Mouse (Mus musculus) MEL (cell line): ENCODE measurements around the gene Herc2. TPM values are rescaled to one million over a fixed set of nuclear protein-coding genes. Genes with fewer than 3 reads are reported as not detected.

Experiments
- DNase-seq: peaks from one replicate; pipeline ENCODE4 v3.0.0; 2011; ENCODE audit warnings: low read depth, low spot score
- H3K27ac ChIP-seq: 2 replicates; pipeline ENCODE4 v1.5.1; 2012; ENCODE audit warnings: low read depth, mild to moderate bottlenecking, control low read depth, low read length, moderate library complexity; ENCODE audit not compliant: control insufficient read depth
- H3K27me3 ChIP-seq, 2 experiments: fragments of 150-350 bp in 1 of 2; sonication (generic) in 1 of 2; 2 replicates each; pipeline ENCODE4 v1.6.1; 2012; ENCODE audit warnings: low read length in 2 of 2, mild to moderate bottlenecking in 2 of 2, improper control_type of control experiment in 1 of 2, moderate library complexity in 1 of 2; ENCODE audit not compliant: insufficient read depth in 2 of 2, control insufficient read depth in 1 of 2
- H3K36me3 ChIP-seq, 2 experiments: 2 replicates each; pipeline ENCODE4 v1.6.1; 2012 to 2014; ENCODE audit warnings: low read length in 2 of 2, improper control_type of control experiment in 1 of 2, inconsistent platforms in 1 of 2, mild to moderate bottlenecking in 1 of 2; ENCODE audit not compliant: insufficient read depth in 2 of 2, control insufficient read depth in 1 of 2
- H3K4me1 ChIP-seq, 2 experiments: fragments of 150-350 bp in 1 of 2; sonication (generic) in 1 of 2; 2 replicates each; pipeline ENCODE4 v1.6.1; 2012; ENCODE audit warnings: low read length in 2 of 2, improper control_type of control experiment in 1 of 2, mild to moderate bottlenecking in 1 of 2; ENCODE audit not compliant: insufficient read depth in 2 of 2, control insufficient read depth in 1 of 2
- H3K4me3 ChIP-seq, 2 experiments: fragments of 150-350 bp in 1 of 2; sonication (generic) in 1 of 2; 2 replicates each; pipeline ENCODE4 v1.5.1; 2012; ENCODE audit warnings: low read depth in 2 of 2, low read length in 2 of 2, mild to moderate bottlenecking in 2 of 2, moderate library complexity in 2 of 2, control low read depth in 1 of 2, improper control_type of control experiment in 1 of 2; ENCODE audit not compliant: control insufficient read depth in 1 of 2, insufficient read depth in 1 of 2
- H3K79me2 ChIP-seq: 2 replicates; pipeline ENCODE4 v1.6.1; 2012; ENCODE audit warnings: mild to moderate bottlenecking, low read length, moderate library complexity; ENCODE audit not compliant: control insufficient read depth, poor library complexity, insufficient read depth
- H3K9ac ChIP-seq: 2 replicates; pipeline ENCODE4 v1.6.1; 2012; ENCODE audit warnings: low read depth, mild to moderate bottlenecking, control low read depth, low read length, moderate library complexity; ENCODE audit not compliant: control insufficient read depth, poor library complexity, severe bottlenecking
- H3K9me3 ChIP-seq: fragments of 150-350 bp; sonication (generic); replicated peaks from 2 replicates; pipeline ENCODE4 v1.6.1; 2012; ENCODE audit warnings: mild to moderate bottlenecking, low read length, improper control_type of control experiment, moderate library complexity; ENCODE audit not compliant: insufficient read depth
- BHLHE40 ChIP-seq: IDR thresholded peaks from 2 replicates; pipeline ENCODE4 v1.6.1; 2012; ENCODE audit warnings: low read depth, mild to moderate bottlenecking, inconsistent platforms, low read length, improper control_type of control experiment, borderline replicate concordance
- CHD1 ChIP-seq: IDR thresholded peaks from 2 replicates; pipeline ENCODE4 v1.6.1; 2012; ENCODE audit warnings: low read depth, mild to moderate bottlenecking, inconsistent platforms, low read length, improper control_type of control experiment
- CHD2 ChIP-seq: IDR thresholded peaks from 2 replicates; pipeline ENCODE4 v1.6.1; 2011; ENCODE audit warnings: low read length, improper control_type of control experiment
- E2F4 ChIP-seq: IDR thresholded peaks from 2 replicates; pipeline ENCODE4 v1.6.1; 2011; ENCODE audit warnings: low read depth, low read length, improper control_type of control experiment, borderline replicate concordance
- ELF1 ChIP-seq: IDR thresholded peaks from 2 replicates; pipeline ENCODE4 v1.6.1; 2014; ENCODE audit warnings: low read depth, mild to moderate bottlenecking, inconsistent platforms, low read length, improper control_type of control experiment, moderate library complexity
- EP300 ChIP-seq, 2 experiments: IDR thresholded peaks; 2 replicates each; pipeline ENCODE4 v1.6.1; 2011; ENCODE audit warnings: improper control_type of control experiment in 2 of 2, low read length in 2 of 2, low read depth in 1 of 2, mild to moderate bottlenecking in 1 of 2
- GATA1 ChIP-seq: IDR thresholded peaks from 2 replicates; pipeline ENCODE4 v1.6.1; 2011; ENCODE audit warnings: low read depth, low read length, improper control_type of control experiment
- MAFK ChIP-seq: IDR thresholded peaks from 2 replicates; pipeline ENCODE4 v1.6.1; 2011; ENCODE audit warnings: low read depth, mild to moderate bottlenecking, low read length, improper control_type of control experiment, borderline replicate concordance
- MAX ChIP-seq: IDR thresholded peaks from 2 replicates; pipeline ENCODE4 v1.6.1; 2011; ENCODE audit warnings: low read length, improper control_type of control experiment
- MAZ ChIP-seq: IDR thresholded peaks from 2 replicates; pipeline ENCODE4 v1.6.1; 2012; ENCODE audit warnings: low read depth, mild to moderate bottlenecking, inconsistent platforms, low read length, improper control_type of control experiment
- MXI1 ChIP-seq: IDR thresholded peaks from 2 replicates; pipeline ENCODE4 v1.6.1; 2011; ENCODE audit warnings: mild to moderate bottlenecking, low read depth, low read length, improper control_type of control experiment
- MYC ChIP-seq: IDR thresholded peaks from 2 replicates; pipeline ENCODE4 v1.6.1; 2011; ENCODE audit warnings: low read depth, mild to moderate bottlenecking, low read length, improper control_type of control experiment, moderate library complexity
- NELFE ChIP-seq: IDR thresholded peaks from 2 replicates; pipeline ENCODE4 v1.6.1; 2011; ENCODE audit warnings: low read depth, low read length, improper control_type of control experiment
- NRF1 ChIP-seq: IDR thresholded peaks from 2 replicates; pipeline ENCODE4 v1.6.1; 2014; ENCODE audit warnings: low read depth, mild to moderate bottlenecking, inconsistent platforms, low read length, improper control_type of control experiment, moderate library complexity; ENCODE audit not compliant: poor library complexity, insufficient read depth, severe bottlenecking
- POLR2A ChIP-seq, 2 experiments: IDR thresholded peaks; 2 replicates each; pipeline ENCODE4 v1.6.1; 2011 to 2012; ENCODE audit warnings: low read length in 2 of 2, mild to moderate bottlenecking in 2 of 2, control low read depth in 1 of 2, improper control_type of control experiment in 1 of 2, low read depth in 1 of 2, moderate library complexity in 1 of 2; ENCODE audit not compliant: control insufficient read depth in 1 of 2, insufficient read depth in 1 of 2, poor library complexity in 1 of 2
- POLR2AphosphoS5 ChIP-seq: IDR thresholded peaks from 2 replicates; pipeline ENCODE4 v1.6.1; 2012; ENCODE audit warnings: low read depth, borderline replicate concordance, mild to moderate bottlenecking, inconsistent platforms, low read length, moderate library complexity, mixed read lengths
- SIN3A ChIP-seq: IDR thresholded peaks from 2 replicates; pipeline ENCODE4 v1.6.1; 2012; ENCODE audit warnings: low read length, improper control_type of control experiment, inconsistent platforms
- SMC3 ChIP-seq: IDR thresholded peaks from 2 replicates; pipeline ENCODE4 v1.6.1; 2011; ENCODE audit warnings: low read depth, low read length, improper control_type of control experiment
- TAL1 ChIP-seq: IDR thresholded peaks from 2 replicates; pipeline ENCODE4 v1.6.1; 2012; ENCODE audit warnings: mild to moderate bottlenecking, inconsistent platforms, low read length, moderate library complexity, mixed read lengths
- TBP ChIP-seq: IDR thresholded peaks from 2 replicates; pipeline ENCODE4 v1.8.0; 2011; ENCODE audit warnings: low read depth, low read length, improper control_type of control experiment
- TCF12 ChIP-seq: IDR thresholded peaks from 2 replicates; pipeline ENCODE4 v1.6.1; 2014; ENCODE audit warnings: low read depth, mild to moderate bottlenecking, inconsistent platforms, low read length, improper control_type of control experiment, moderate library complexity
- UBTF ChIP-seq: IDR thresholded peaks from 2 replicates; pipeline ENCODE4 v1.6.1; 2012; ENCODE audit warnings: low read depth, mild to moderate bottlenecking, inconsistent platforms, low read length, improper control_type of control experiment, moderate library complexity, borderline replicate concordance; ENCODE audit not compliant: insufficient read depth
- polyA plus RNA-seq, 2 experiments: library from polyadenylated mRNA; stranded (reverse) in 1 of 2; unstranded in 1 of 2; fragments of >175 nt in 1 of 2; fragments of >200 nt in 1 of 2; gene quantifications; 2 replicates each; pipeline versions ENCODE4 v1.2.1 to v1.2.4; 2012; ENCODE audit warnings: low replicate concordance in 2 of 2, low read depth in 1 of 2; ENCODE audit not compliant: insufficient read length in 2 of 2, insufficient read depth in 1 of 2, missing spikeins in 1 of 2
- total RNA-seq: library from RNA; depleted of rRNA; stranded (reverse); fragments of 300-350 nt; gene quantifications from 2 replicates; pipeline ENCODE4 v1.2.3, GENCODE M21; 2012

The Herc2 gene
- total and polyA plus RNA-seq, 3 experiments: 20.7 to 389 (median 32.0) TPM

- TF ChIP-seq SIN3A (no peak), BHLHE40 (no peak), NELFE (no peak), CHD1 (no peak), E2F4 (no peak), MAFK (no peak), TAL1 (no peak)
- H3K27me3 ChIP-seq: no peaks in the 10 kb centered on the region
- no peaks in the 10 kb centered on the region for H3K9me3 ChIP-seq
- no peak overlapping the region for H3K9ac ChIP-seq
- no peak overlapping the region for H3K4me3 ChIP-seq
- no peaks in the 10 kb centered on the region for H3K4me1 ChIP-seq
- no peaks in the 10 kb centered on the region; a peak in 2 of 4 replicates for H3K36me3 ChIP-seq
- no peaks in the 10 kb centered on the region for H3K79me2 ChIP-seq
- no peak for DNase-seq
- no peak overlapping the region for H3K27ac ChIP-seq
Measured at GRCm38 (mm10) chr7:56163316-56163715, 113.3 kb downstream of the Herc2 start.

- Histone ChIP-seq H3K4me3 (no peak overlapping the region), H3K27ac (no peak overlapping the region), H3K4me1 (no peaks in the 10 kb centered on the region; a peak in 1 of 4 replicates), H3K79me2 (no peaks in the 10 kb centered on the region), H3K36me3 (peaks cover 0 to 6% of the 10 kb centered on the region in 2 experiments; a peak in 1 of 4 replicates), H3K9ac (no peak overlapping the region), H3K27me3 (no peaks in the 10 kb centered on the region), H3K9me3 (no peaks in the 10 kb centered on the region)
- no peak for TF ChIP-seq MAX
- TF ChIP-seq GATA1: no peak
- no peak for DNase-seq
Measured at GRCm38 (mm10) chr7:56168713-56169112, 118.7 kb downstream of the Herc2 start.

GRCm38 (mm10) chr7:56177371-56177770 is 127.4 kb downstream of the Herc2 start:
- no peaks in the 10 kb centered on the region for H3K9me3 ChIP-seq
- H3K36me3 ChIP-seq: peaks cover 0 to 15% of the 10 kb centered on the region in 2 experiments; a peak in 2 of 4 replicates
- no peak overlapping the region for H3K27ac ChIP-seq
- no peak for TF ChIP-seq MAZ
- no peak for TF ChIP-seq NRF1
- TF ChIP-seq ELF1: no peak
- TF ChIP-seq CHD2: no peak
- no peak for TF ChIP-seq EP300 (IDR thresholded peaks at IDR 0.05; ENCODE audit: low read depth in 1 of 2, low read length in 2 of 2)
- TF ChIP-seq POLR2A (IDR thresholded peaks at IDR 0.05; ENCODE audit: control insufficient read depth in 1 of 2, insufficient read depth in 1 of 2, low read depth in 1 of 2, low read length in 2 of 2, poor library complexity in 1 of 2): no peak
- no peak for TF ChIP-seq TCF12
- no peak for TF ChIP-seq E2F4
- TF ChIP-seq MXI1: no peak
- TF ChIP-seq POLR2AphosphoS5: no peak
- TF ChIP-seq SMC3: no peak
- TF ChIP-seq TBP: no peak
- TF ChIP-seq UBTF: no peak
- TF ChIP-seq MYC: no peak
- no peak for TF ChIP-seq SIN3A
- TF ChIP-seq MAX: no peak
- no peak overlapping the region for H3K4me3 ChIP-seq
- H3K4me1 ChIP-seq: no peaks in the 10 kb centered on the region
- H3K9ac ChIP-seq: no peak overlapping the region
- H3K79me2 ChIP-seq: no peaks in the 10 kb centered on the region
- no peaks in the 10 kb centered on the region for H3K27me3 ChIP-seq
- no peak for DNase-seq
